Mouse (Mus musculus) C2C12 (cell line): ENCODE results near the gene Serpinh1. TPM values are rescaled to one million over a fixed set of nuclear protein-coding genes. Genes with fewer than 3 reads are reported as not detected.

ENCODE experiments used
- H3K27me3 ChIP-seq: one replicate; pipeline ENCODE4 v1.6.1; 2011; ENCODE audit not compliant: control insufficient read depth, insufficient read depth, insufficient read length
- H3K36me3 ChIP-seq: one replicate; pipeline ENCODE4 v1.6.1; 2011; ENCODE audit not compliant: control insufficient read depth, insufficient read depth
- H3K4me3 ChIP-seq: one replicate; pipeline ENCODE4 v1.5.1; 2011; ENCODE audit warnings: mild to moderate bottlenecking, control low read depth; ENCODE audit not compliant: poor library complexity, insufficient read depth, severe bottlenecking
- H3K79me2 ChIP-seq: one replicate; pipeline ENCODE4 v1.6.1; 2011; ENCODE audit not compliant: control insufficient read depth, insufficient read depth
- H3K79me3 ChIP-seq: one replicate; pipeline ENCODE4 v1.6.1; 2011; ENCODE audit warnings: low read depth, control low read depth
- H3ac ChIP-seq: one replicate; pipeline ENCODE3; 2011; ENCODE audit warnings: low read depth; ENCODE audit not compliant: control insufficient read depth, insufficient read length
- CEBPB ChIP-seq: IDR thresholded peaks from one replicate; pipeline ENCODE4 v1.6.1; 2011; ENCODE audit warnings: low read depth, mild to moderate bottlenecking, control low read depth, moderate library complexity
- CTCF ChIP-seq: IDR thresholded peaks from one replicate; pipeline ENCODE4 v1.5.1; 2011; ENCODE audit not compliant: control insufficient read depth, insufficient read depth, insufficient read length
- FOSL1 ChIP-seq: IDR thresholded peaks from one replicate; pipeline ENCODE4 v1.8.0; 2011; ENCODE audit warnings: mild to moderate bottlenecking, low read length; ENCODE audit not compliant: poor library complexity, insufficient read depth, severe bottlenecking
- MAX ChIP-seq: IDR thresholded peaks from one replicate; pipeline ENCODE4 v1.6.1; 2011; ENCODE audit warnings: mild to moderate bottlenecking, control low read depth
- MYOD1 ChIP-seq: IDR thresholded peaks from one replicate; pipeline ENCODE4 v1.6.1; 2011; ENCODE audit warnings: low read depth; ENCODE audit not compliant: control insufficient read depth, insufficient read length
- MYOG ChIP-seq: IDR thresholded peaks from one replicate; pipeline ENCODE4 v1.6.1; 2011; ENCODE audit not compliant: control insufficient read depth, insufficient read length; ENCODE audit errors: extremely low read depth
- USF1 ChIP-seq: IDR thresholded peaks from one replicate; pipeline ENCODE4 v1.6.1; 2011; ENCODE audit warnings: low read depth, mild to moderate bottlenecking, control low read depth, moderate library complexity
- polyA plus RNA-seq: library from polyadenylated mRNA; unstranded; fragments of >200 nt; fragmentation: generic; extraction: Trizol; gene quantifications from one replicate; pipeline ENCODE4 v1.2.1, GENCODE M21; 2012; ENCODE audit warnings: missing spikeins

Gene Serpinh1
- polyA plus RNA-seq, 1 experiment = 1,202 TPM

DNA sequence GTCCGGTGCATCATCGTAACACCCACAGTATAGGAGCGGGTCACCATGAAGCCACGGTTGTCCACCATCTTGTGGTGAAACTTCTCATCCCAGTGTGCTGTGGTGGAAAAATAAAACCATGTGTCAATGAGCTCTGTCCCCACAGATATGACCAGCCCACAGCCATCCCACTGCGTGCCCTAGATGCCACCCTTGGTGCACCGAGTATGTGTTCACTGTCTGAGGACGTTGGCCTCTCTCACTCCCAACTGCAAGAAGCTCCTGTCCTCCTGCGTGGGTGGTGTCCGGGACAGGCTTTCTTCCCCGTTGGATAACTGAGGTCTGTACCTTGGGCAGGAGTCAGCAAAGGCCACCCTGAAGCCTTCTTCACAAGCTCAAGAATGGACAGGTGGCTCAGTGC lies 5.8 kb downstream of the Serpinh1 start:
- no peak for TF ChIP-seq USF1
- TF ChIP-seq CEBPB = no peak
- TF ChIP-seq MYOD1 = no peak
- no peak for TF ChIP-seq FOSL1
- no peak for TF ChIP-seq MAX
- no peak for TF ChIP-seq CTCF
- TF ChIP-seq MYOG = no peak
- H3K79me3 ChIP-seq = peaks cover 51% of the 10 kb centered on the region
- H3K4me3 ChIP-seq = no peak overlapping the region
- H3K79me2 ChIP-seq = peaks cover 59% of the 10 kb centered on the region
- peaks cover 77% of the 10 kb centered on the region for H3K36me3 ChIP-seq
- no peak overlapping the region for H3ac ChIP-seq
- H3K27me3 ChIP-seq = no peaks in the 10 kb centered on the region

DNA sequence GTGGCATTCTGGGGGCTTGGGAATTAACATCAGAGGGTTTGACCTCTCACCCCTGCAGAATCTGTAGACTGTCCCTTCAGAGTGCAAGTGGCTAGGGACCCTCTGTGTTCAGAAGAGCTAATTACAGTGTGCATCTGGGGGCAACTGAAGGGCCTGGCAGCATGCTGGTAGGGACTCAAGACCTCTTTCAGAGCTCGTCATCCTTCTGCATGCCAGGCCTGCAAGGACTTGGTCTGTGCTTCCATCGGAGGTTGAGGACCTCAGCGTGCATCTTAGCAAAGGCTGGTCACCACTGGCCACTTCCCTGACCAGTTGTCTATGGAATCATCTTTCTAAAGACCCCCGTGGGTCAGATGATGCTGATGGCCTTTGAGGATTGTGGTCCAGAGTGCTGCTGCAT lies 9.5 kb downstream of the Serpinh1 start:
- Histone ChIP-seq H3K36me3 (peaks cover 50% of the 10 kb centered on the region), H3K79me3 (peaks cover 14% of the 10 kb centered on the region), H3K27me3 (no peaks in the 10 kb centered on the region), H3ac (no peak overlapping the region), H3K4me3 (no peak overlapping the region), H3K79me2 (peaks cover 22% of the 10 kb centered on the region)
- TF ChIP-seq USF1 (no peak), FOSL1 (no peak), CTCF (no peak)

DNA sequence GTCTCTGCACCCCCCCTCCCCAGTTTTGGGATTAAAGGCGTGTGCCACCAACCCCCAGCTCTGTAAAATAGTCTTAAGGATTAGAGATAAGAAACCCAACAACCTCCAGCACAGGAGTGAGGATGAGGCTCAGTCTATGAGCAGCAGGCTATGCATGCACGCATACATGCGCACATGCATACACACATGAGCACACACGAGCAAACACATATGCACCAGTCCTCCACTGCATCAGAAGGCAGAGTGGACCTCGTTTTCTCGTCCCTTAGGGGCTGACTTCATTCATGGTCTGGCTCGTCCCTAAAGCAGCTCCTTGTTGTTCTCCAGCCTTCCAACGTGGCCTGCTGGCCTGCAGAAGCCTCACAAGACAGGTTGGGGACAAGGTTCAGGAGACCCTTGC lies 12.3 kb downstream of the Serpinh1 start:
- Histone ChIP-seq H3ac (no peak overlapping the region), H3K27me3 (no peaks in the 10 kb centered on the region), H3K4me3 (no peak overlapping the region), H3K36me3 (peaks cover 31% of the 10 kb centered on the region), H3K79me3 (peaks cover 4% of the 10 kb centered on the region), H3K79me2 (no peaks in the 10 kb centered on the region)
- TF ChIP-seq CEBPB = no peak
- TF ChIP-seq MYOG = no peak
- no peak for TF ChIP-seq MYOD1
- TF ChIP-seq USF1 = no peak
- TF ChIP-seq CTCF = no peak
- no peak for TF ChIP-seq MAX
- no peak for TF ChIP-seq FOSL1

DNA sequence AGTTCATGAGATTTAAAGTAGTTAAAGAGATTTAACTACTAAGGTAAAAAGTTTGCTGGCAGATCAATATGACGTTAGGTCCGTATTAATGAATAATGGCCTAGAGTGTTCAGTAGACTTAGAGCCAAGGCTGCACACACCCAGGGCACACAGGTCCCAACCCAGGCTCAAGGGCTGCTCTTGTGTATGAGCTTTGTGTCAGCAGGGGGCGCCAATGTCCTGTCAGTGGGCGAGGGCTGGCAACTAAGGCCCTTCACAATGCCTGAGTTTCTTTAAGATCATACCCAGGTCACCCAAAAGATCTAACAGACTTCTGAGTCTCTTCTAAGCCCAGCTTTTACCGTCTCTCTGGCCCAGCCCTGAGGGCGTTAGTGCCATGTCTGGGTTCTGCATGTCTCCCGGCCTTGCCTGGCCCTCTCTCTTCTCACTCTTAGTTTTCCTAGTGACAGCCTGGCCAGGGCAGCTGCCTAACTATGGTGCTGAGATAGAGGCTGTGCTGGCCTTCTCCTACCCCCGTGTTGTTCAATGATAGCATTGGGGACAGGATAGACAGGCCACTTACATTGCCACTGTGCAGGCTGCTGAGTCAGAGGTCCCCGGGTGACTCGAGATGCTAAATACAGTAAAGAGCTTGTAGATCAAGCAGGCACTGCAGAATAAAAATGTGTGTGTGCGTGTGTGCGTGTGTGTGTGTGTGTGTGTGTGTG lies 20.1 kb downstream of the Serpinh1 start:
- peak; percentile 82 for TF ChIP-seq CTCF
- TF ChIP-seq CEBPB = no peak
- no peak for TF ChIP-seq MYOG
- TF ChIP-seq MAX = no peak
- H3K36me3 ChIP-seq = peaks cover 10% of the 10 kb centered on the region

DNA sequence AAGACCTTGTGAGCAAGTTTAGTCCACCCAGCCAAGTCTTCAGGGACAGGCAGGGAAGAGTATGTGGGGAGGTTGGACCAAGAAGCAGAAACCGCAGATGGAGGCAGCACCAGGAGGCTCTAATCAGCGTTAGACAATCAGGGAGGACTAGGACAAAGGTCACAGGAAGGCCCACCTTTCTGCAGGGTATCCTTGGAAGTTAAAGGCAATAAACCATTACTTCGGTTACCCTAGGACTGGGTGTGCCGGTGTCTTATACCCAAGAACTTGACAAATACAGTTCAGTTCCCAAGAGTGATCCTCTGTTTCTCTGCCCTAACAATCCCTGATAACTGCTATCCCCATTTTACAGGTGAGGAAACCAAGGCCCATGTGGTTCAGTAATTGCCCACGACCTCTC lies 23.0 kb downstream of the Serpinh1 start:
- H3K79me3 ChIP-seq = no peaks in the 10 kb centered on the region
- no peaks in the 10 kb centered on the region for H3K27me3 ChIP-seq
- no peaks in the 10 kb centered on the region for H3K79me2 ChIP-seq
- no peak for TF ChIP-seq CEBPB
- TF ChIP-seq MYOD1 = no peak
- TF ChIP-seq USF1 = no peak
- no peak for TF ChIP-seq MAX
- TF ChIP-seq CTCF = no peak
- TF ChIP-seq FOSL1 = no peak
- TF ChIP-seq MYOG = no peak
- no peak overlapping the region for H3K4me3 ChIP-seq
- no peaks in the 10 kb centered on the region for H3K36me3 ChIP-seq
- no peak overlapping the region for H3ac ChIP-seq

More for the DNA sequence above, 20.1 kb downstream of the Serpinh1 start:
- no peaks in the 10 kb centered on the region for H3K27me3 ChIP-seq
- no peaks in the 10 kb centered on the region for H3K79me3 ChIP-seq
- no peaks in the 10 kb centered on the region for H3K79me2 ChIP-seq
- no peak overlapping the region for H3K4me3 ChIP-seq
- H3ac ChIP-seq = no peak overlapping the region

DNA sequence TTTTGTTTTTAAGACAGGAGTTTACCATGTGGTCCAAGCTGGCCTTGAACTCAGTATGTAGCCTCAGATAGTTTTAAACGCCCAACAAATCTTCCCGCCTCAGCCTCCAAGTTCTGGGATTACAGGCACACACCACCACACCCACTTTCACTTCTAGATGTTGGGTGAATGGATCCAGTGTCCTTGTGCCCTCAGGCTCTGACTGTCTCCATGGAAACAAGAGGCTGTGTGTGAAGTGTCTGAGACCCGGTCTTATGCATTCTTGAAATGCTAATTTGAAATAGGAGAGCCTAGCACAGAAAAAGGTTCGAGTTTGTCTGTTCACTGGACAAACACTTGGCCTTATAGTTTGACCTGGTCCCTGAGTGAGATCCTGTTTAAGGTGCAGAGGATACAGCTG lies 24.2 kb downstream of the Serpinh1 start:
- TF ChIP-seq MYOD1 = no peak
- no peak for TF ChIP-seq FOSL1
- TF ChIP-seq CTCF = no peak
- TF ChIP-seq MAX = no peak
- TF ChIP-seq USF1 = no peak
- Histone ChIP-seq H3K79me3 (no peaks in the 10 kb centered on the region), H3ac (no peak overlapping the region), H3K79me2 (no peaks in the 10 kb centered on the region), H3K27me3 (no peaks in the 10 kb centered on the region), H3K4me3 (no peak overlapping the region), H3K36me3 (no peaks in the 10 kb centered on the region)
